Mouse (Mus musculus): ENCODE measurements around the gene Hecw2.

Gene Hecw2

GRCm38 (mm10) chr1:53784721-53785418 is 410.1 kb downstream of the Hecw2 start, which contains the start of gene Stk17b:
Gene Stk17b (minus strand): TSS chr1:53785224.
- peak; percentile 69 to 80 for DNase-seq (ENCODE audit: low read depth in 1 of 2, low spot score in 2 of 2)

- peak in 1 of 2 experiments; percentile 36 for DNase-seq (ENCODE audit: low read depth in 1 of 2, low spot score in 2 of 2)
These were observed 410.7 kb downstream of the Hecw2 start for GRCm38 (mm10) chr1:53784291-53784720.

- DNase-seq (ENCODE audit: low read depth in 1 of 2, low spot score in 2 of 2): no peak
These were observed 412.0 kb downstream of the Hecw2 start for GRCm38 (mm10) chr1:53782956-53783355.

GRCm38 (mm10) chr1:53782079-53782478 is 412.9 kb downstream of the Hecw2 start:
- no peak for DNase-seq (ENCODE audit: low read depth in 1 of 2, low spot score in 2 of 2)

GRCm38 (mm10) chr1:53781311-53781710 is 413.7 kb downstream of the Hecw2 start:
- no peak for DNase-seq (ENCODE audit: low read depth in 1 of 2, low spot score in 2 of 2)

GRCm38 (mm10) chr1:53776176-53776905 is 418.6 kb downstream of the Hecw2 start:
- no peak for DNase-seq (ENCODE audit: low read depth in 1 of 2, low spot score in 2 of 2)

GRCm38 (mm10) chr1:53775545-53775944 is 419.4 kb downstream of the Hecw2 start:
- no peak for DNase-seq (ENCODE audit: low read depth in 1 of 2, low spot score in 2 of 2)

GRCm38 (mm10) chr1:53775036-53775435 is 419.9 kb downstream of the Hecw2 start:
- no peak for DNase-seq (ENCODE audit: low read depth in 1 of 2, low spot score in 2 of 2)

GRCm38 (mm10) chr1:53774571-53774970 is 420.4 kb downstream of the Hecw2 start:
- no peak for DNase-seq (ENCODE audit: low read depth in 1 of 2, low spot score in 2 of 2)

GRCm38 (mm10) chr1:53773994-53774393 is 421.0 kb downstream of the Hecw2 start:
- peak; percentile 67 to 80 for DNase-seq (ENCODE audit: low read depth in 1 of 2, low spot score in 2 of 2)

GRCm38 (mm10) chr1:53772967-53773366 is 422.0 kb downstream of the Hecw2 start:
- DNase-seq (ENCODE audit: low read depth in 1 of 2, low spot score in 2 of 2): no peak

GRCm38 (mm10) chr1:53771476-53771875 is 423.5 kb downstream of the Hecw2 start:
- no peak for DNase-seq (ENCODE audit: low read depth in 1 of 2, low spot score in 2 of 2)

GRCm38 (mm10) chr1:53766112-53766511 is 428.9 kb downstream of the Hecw2 start:
- DNase-seq (ENCODE audit: low read depth in 1 of 2, low spot score in 2 of 2): no peak

- no peak for DNase-seq (ENCODE audit: low read depth in 1 of 2, low spot score in 2 of 2)
These were observed 437.7 kb downstream of the Hecw2 start for GRCm38 (mm10) chr1:53757316-53757715.
